Mouse (Mus musculus) left cerebral cortex, postnatal 4 days (tissue): ENCODE data around the gene Ovca2. TPM values are rescaled to one million over a fixed set of nuclear protein-coding genes. Genes with fewer than 3 reads are reported as not detected.

Experiments used
- DNase-seq: peaks from one replicate; pipeline ENCODE4 v3.0.0-alpha.2; 2022
- intact Hi-C: fragments of 180-260 bp; cut with DNase I; formaldehyde crosslinking; loops from one replicate; pipeline ENCODE4 v1.15.1; 2025
- microRNA-seq: library from miRNA; unstranded; fragments of <30 nt; microRNA quantifications from one replicate; pipeline ENCODE4 v1.2.0, GENCODE M21; 2022
- total RNA-seq, 2 experiments: library from RNA; stranded (reverse); gene quantifications; 2 replicates each; pipeline ENCODE4 v1.2.3; 2021

Ovca2 gene
- total RNA-seq, 2 experiments from 2014 or later = 9.2 to 11.2 TPM

GRCm38 (mm10) chr11:75133951-75134350 is 44.7 kb downstream of the Ovca2 start:
- intact Hi-C loops = no loop called here
- DNase-seq = peak; percentile 37

DNA sequence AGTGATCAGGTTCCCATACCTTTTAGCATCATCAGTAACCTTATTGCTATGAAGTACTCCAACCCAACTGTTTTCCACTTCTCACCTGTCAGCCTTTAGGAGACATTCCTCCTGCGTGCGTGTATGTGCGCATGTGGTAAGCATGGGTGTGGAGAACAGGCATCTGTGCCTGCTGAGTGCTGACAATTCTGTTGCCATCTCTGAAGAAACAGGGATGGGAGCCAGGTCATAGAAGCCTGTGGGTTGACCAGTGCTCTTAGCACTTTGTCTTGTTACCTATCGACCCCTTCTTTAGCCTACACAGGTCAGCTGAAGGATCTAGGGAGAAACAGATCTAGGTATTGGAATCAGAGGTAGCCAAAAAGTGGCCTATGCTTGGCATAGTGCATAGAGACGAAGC is 45.2 kb downstream of the Ovca2 start:
- intact Hi-C loops = no loop called here
- DNase-seq = no peak

DNA sequence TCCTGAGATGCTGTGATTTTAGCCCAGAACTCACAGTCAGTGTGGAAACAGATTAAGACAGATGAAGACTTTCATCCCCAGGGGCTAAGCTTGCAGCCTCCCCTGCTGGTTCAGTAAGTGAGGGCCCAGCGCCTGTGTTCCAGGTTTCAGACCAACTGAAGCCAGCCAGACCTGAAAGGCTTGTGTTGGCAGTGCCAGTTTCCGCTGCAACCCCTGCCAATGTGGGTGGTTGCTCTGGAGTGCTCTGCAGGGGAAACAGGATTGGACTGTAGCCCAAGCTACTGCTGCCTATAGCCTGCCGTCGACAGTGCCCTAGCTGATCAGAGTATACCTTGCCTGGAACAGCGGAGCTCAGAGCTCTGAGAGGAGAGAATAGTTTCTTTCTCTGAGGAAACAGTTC is 46.4 kb downstream of the Ovca2 start:
- intact Hi-C loops = no loop called here
- DNase-seq = peak; percentile 75

DNA sequence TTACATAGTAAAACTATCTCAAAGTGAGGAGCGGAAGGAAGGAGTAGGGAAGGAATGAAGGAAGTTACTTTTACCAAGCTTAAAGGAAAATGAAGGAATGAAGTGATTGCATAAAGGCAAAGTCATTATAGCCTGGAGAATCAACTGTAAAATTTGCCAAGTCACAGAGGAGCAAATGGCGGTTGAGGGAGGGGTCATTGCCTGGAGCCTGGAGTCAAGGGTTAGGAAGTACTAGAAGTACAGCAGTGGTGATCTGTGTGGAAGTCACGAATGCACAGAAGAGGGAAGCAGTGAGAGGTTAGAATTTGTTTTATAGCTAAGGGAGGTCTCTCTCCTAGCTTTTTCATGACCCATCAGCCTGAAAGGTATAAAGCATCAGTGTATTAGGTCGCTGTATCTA is 47.3 kb downstream of the Ovca2 start:
- no peak for DNase-seq
- intact Hi-C loops = no loop called here

DNA sequence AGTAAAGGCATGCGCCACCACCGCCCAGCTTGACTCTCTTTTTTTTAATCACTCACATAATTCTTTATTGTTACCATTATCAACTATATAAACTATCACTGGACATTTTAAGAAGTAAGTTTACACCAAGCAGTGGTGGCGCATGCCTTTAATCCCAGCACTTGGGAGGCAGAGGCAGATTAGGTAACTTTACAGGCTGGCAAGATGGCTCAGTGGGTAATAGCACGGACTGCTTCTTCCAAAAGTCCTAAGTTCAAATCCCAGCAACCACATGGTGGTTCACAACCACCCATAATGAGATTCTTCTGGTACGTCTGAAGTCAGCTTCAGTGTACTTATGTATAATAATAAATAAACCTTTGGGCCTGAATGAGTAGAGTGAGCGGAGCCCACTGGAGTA is 49.2 kb downstream of the Ovca2 start:
- no peak for DNase-seq
- intact Hi-C loops = loop anchor here (10.0 kb wide), 1 partner anchor 125 kb away; no protein-coding TSS in a partner anchor

DNA sequence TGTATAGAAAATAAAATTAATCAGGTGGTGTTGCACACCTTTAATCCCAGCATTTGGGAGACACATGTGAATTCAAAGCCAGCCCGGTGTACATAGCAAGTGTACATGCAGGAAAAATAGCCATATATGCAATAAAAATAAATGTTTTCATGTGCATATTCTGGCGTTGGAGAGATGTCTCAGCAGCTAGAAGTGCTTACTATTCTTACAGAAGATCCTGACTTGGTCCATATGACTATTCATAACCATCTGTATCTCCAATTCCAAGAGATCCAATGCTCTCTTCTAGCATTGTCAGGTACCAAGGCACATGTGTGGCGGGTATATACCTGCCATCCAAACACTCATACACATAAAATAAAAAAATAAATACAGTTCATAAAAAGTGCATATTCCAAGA is 52.3 kb downstream of the Ovca2 start:
- intact Hi-C loops = loop anchor here (10.0 kb wide), 1 partner anchor 122 kb away; no protein-coding TSS in a partner anchor

More for the DNA sequence above, 52.3 kb downstream of the Ovca2 start:
- no peak for DNase-seq

Small RNA genes within 50 kb of the gene (microRNA-seq; reads per million reads assigned to microRNA genes)
- gene Mir132 = 5,642 reads per million, percentile 91 among the genes with 10 or more reads in this experiment
- 84.3 reads per million, percentile 49 among the genes with 10 or more reads in this experiment for gene Mir212

Other genes with a start within 250 kb of the Ovca2 start
- 1 to 10 TPM; 5.2 to 5.6 TPM for gene Hic1, start 9.3 kb downstream of the Ovca2 start, total RNA-seq
- 10 to 100 TPM; 15.2 to 15.3 TPM for gene Dph1, start 12.4 kb upstream of the Ovca2 start, total RNA-seq
- 10 to 100 TPM; 31.6 to 35.4 TPM for gene Rtn4rl1, start 14.9 kb upstream of the Ovca2 start, total RNA-seq
- gene Rpa1, start 169.5 kb upstream of the Ovca2 start, total RNA-seq = 10 to 100 TPM; 43.4 to 48.8 TPM
- gene Smyd4, start 169.6 kb upstream of the Ovca2 start, total RNA-seq = 10 to 100 TPM; 18.9 to 19.1 TPM
- gene Serpinf1, start 243.9 kb upstream of the Ovca2 start, total RNA-seq = 10 to 100 TPM; 15.1 to 19.9 TPM